Mouse (Mus musculus): ENCODE measurements at regions not wholly inside any gene's neighbourhood (a gene's known extent, or its start where the extent isn't known, plus 50 kb on each side); places are given as distances from the start of the nearest gene placed in this dataset.
A peak's percentile ranks its signal among the peaks of the same experiment; 100 is the strongest.

DNA sequence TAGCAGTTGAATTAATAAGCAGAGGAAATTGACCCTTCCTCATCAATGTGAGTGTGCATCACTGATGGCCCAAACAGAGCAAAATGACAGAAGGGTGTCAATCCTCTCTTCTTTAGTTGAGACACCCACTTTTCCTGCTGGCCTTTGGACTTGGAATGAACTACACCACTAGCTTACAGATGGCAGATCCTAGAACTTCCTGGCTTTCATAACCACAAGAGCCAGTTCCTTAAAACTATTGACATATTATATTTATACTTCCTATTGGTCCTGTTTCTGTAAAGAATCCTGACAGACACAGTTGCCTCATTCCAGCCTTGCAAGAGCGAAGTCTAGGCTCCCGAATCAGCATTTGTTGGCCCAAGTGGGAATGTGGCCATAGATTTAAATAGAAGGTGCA lies 185.4 kb upstream of the Eif4g2 start:
- DNase-seq (ENCODE audit: low spot score) (no peak), ATAC-seq (replicated peaks; ENCODE audit: low FRiP score) (no peak)
- no peaks in the 10 kb centered on the region for H3K36me3 ChIP-seq (ENCODE audit: control insufficient read depth, insufficient read depth, low read length)
- no peak overlapping the region for H3K27ac ChIP-seq (ENCODE audit: low read depth, low read length)
- no peaks in the 10 kb centered on the region for H3K9me3 ChIP-seq (ENCODE audit: control insufficient read depth, low read length)
- no peaks in the 10 kb centered on the region for H3K27me3 ChIP-seq (ENCODE audit: control insufficient read depth, insufficient read depth, low read length)
- H3K4me3 ChIP-seq (ENCODE audit: low read depth, low read length): no peak overlapping the region
- no peaks in the 10 kb centered on the region for H3K4me1 ChIP-seq (replicated peaks; ENCODE audit: control insufficient read depth, insufficient read depth, low read length)
- H3K9ac ChIP-seq (ENCODE audit: low read length): no peak overlapping the region
- no peak overlapping the region for H3K4me2 ChIP-seq (ENCODE audit: low read depth, low read length, severe bottlenecking)
- 95% methylated on average over 2 of the region's 2 CpGs for WGBS

GRCm38 (mm10) chr7:111263302-111263701 lies 180.5 kb upstream of the Eif4g2 start:
- ATAC-seq (replicated peaks; ENCODE audit: low FRiP score) (no peak), DNase-seq (ENCODE audit: low spot score) (no peak)
- Histone ChIP-seq H3K4me3 (ENCODE audit: low read depth, low read length) (no peak overlapping the region), H3K9me3 (ENCODE audit: control insufficient read depth, low read length) (no peaks in the 10 kb centered on the region), H3K36me3 (ENCODE audit: control insufficient read depth, insufficient read depth, low read length) (no peaks in the 10 kb centered on the region), H3K9ac (ENCODE audit: low read length) (no peak overlapping the region), H3K27ac (ENCODE audit: low read depth, low read length) (no peak overlapping the region), H3K4me1 (replicated peaks; ENCODE audit: control insufficient read depth, insufficient read depth, low read length) (no peaks in the 10 kb centered on the region), H3K27me3 (ENCODE audit: control insufficient read depth, insufficient read depth, low read length) (no peaks in the 10 kb centered on the region), H3K4me2 (ENCODE audit: low read depth, low read length, severe bottlenecking) (no peak overlapping the region)
- 81% methylated on average over 1 of the region's 1 CpGs for WGBS

DNA sequence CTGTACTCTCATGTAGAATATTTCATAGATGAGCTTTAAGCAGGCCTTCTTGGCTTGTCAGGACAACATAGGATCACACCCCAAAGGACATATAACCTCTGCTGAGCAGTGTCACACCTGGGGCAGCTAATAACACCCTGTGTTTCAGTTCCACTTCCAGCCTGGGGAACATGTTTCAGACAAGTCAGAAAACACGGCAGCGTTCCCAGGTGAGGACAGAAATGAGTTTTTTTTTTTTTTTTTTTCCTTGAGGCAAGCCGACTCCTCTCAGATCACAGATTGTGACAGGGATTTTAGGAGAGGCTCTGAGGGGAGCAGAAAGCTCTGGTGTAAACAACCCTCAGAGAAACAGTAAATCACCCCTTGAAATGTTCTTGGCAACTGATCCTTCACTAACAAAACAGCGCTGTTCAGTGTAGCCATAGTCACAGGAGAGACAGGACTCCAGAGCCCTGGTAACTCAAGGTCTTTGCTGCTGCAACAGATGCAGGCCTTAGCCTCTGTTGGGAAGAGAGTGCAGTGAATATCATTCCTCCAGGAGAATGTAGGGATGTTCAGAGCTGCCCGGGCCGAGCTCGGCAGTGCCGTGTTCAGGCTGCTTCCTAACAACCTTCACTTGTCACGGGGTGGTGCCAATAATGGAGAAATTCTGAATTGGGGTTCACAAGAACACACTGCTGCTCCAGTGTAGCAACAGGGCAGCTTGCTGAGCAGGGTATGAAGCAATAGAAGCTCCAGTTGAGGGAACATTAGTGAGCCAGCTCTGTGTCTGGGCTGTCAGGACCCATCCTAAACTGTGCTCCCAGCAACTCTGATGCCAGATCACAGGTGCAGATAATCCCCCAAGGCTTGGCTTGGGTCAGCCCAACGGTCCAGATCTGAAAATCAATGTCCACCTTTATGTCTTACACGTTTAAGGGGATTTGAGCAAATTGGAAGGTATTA lies 177.1 kb upstream of the Eif4g2 start:
- Histone ChIP-seq H3K4me2 (ENCODE audit: low read depth, low read length, severe bottlenecking) (no peak overlapping the region), H3K9ac (ENCODE audit: low read length) (no peak overlapping the region), H3K27ac (ENCODE audit: low read depth, low read length) (no peak overlapping the region), H3K36me3 (ENCODE audit: control insufficient read depth, insufficient read depth, low read length) (no peaks in the 10 kb centered on the region), H3K9me3 (ENCODE audit: control insufficient read depth, low read length) (no peaks in the 10 kb centered on the region), H3K27me3 (ENCODE audit: control insufficient read depth, insufficient read depth, low read length) (no peaks in the 10 kb centered on the region), H3K4me1 (replicated peaks; ENCODE audit: control insufficient read depth, insufficient read depth, low read length) (no peaks in the 10 kb centered on the region), H3K4me3 (ENCODE audit: low read depth, low read length) (no peak overlapping the region)
- DNase-seq (ENCODE audit: low spot score) (no peak), ATAC-seq (replicated peaks; ENCODE audit: low FRiP score) (no peak)
- 85% methylated on average over 11 of the region's 11 CpGs for WGBS

GRCm38 (mm10) chr7:111257842-111258241 lies 175.0 kb upstream of the Eif4g2 start:
- no peaks in the 10 kb centered on the region for H3K4me1 ChIP-seq (replicated peaks; ENCODE audit: control insufficient read depth, insufficient read depth, low read length)
- H3K27me3 ChIP-seq (ENCODE audit: control insufficient read depth, insufficient read depth, low read length): no peaks in the 10 kb centered on the region
- no peak for ATAC-seq (replicated peaks; ENCODE audit: low FRiP score)
- no peak overlapping the region for H3K27ac ChIP-seq (ENCODE audit: low read depth, low read length)
- no peak overlapping the region for H3K4me2 ChIP-seq (ENCODE audit: low read depth, low read length, severe bottlenecking)
- no peak overlapping the region for H3K9ac ChIP-seq (ENCODE audit: low read length)
- 82% methylated on average over 2 of the region's 2 CpGs for WGBS
- no peaks in the 10 kb centered on the region for H3K9me3 ChIP-seq (ENCODE audit: control insufficient read depth, low read length)
- H3K36me3 ChIP-seq (ENCODE audit: control insufficient read depth, insufficient read depth, low read length): no peaks in the 10 kb centered on the region
- H3K4me3 ChIP-seq (ENCODE audit: low read depth, low read length): no peak overlapping the region
- DNase-seq (ENCODE audit: low spot score): no peak

DNA sequence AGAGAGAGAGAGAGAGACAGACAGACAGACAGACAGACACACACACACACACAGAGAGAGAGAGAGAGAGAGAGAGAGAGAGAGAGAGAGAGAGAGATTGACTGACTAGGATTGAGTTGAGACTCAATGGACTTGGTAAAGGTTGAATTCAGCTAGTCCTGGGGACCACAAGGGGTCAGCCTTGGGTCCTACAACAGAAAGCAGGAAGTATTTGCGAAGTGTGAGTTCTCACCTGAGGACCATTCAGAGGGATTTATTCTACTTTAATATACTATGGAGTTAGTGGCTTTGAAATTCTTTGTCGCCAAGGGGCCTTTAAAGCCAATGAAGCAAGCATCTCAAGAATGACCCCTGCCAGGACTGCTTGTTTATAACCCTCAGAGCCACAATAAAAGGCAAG lies 173.4 kb upstream of the Eif4g2 start:
- no peaks in the 10 kb centered on the region for H3K9me3 ChIP-seq (ENCODE audit: control insufficient read depth, low read length)
- H3K27me3 ChIP-seq (ENCODE audit: control insufficient read depth, insufficient read depth, low read length): no peaks in the 10 kb centered on the region
- DNase-seq (ENCODE audit: low spot score): no peak
- H3K4me2 ChIP-seq (ENCODE audit: low read depth, low read length, severe bottlenecking): no peak overlapping the region
- no peaks in the 10 kb centered on the region for H3K36me3 ChIP-seq (ENCODE audit: control insufficient read depth, insufficient read depth, low read length)
- no peak overlapping the region for H3K9ac ChIP-seq (ENCODE audit: low read length)
- no peak for ATAC-seq (replicated peaks; ENCODE audit: low FRiP score)
- no peaks in the 10 kb centered on the region for H3K4me1 ChIP-seq (replicated peaks; ENCODE audit: control insufficient read depth, insufficient read depth, low read length)
- no peak overlapping the region for H3K27ac ChIP-seq (ENCODE audit: low read depth, low read length)
- 80% methylated on average over 2 of the region's 2 CpGs for WGBS
- H3K4me3 ChIP-seq (ENCODE audit: low read depth, low read length): no peak overlapping the region

GRCm38 (mm10) chr7:111249606-111250005 lies 166.8 kb upstream of the Eif4g2 start:
- H3K4me1 ChIP-seq (replicated peaks; ENCODE audit: control insufficient read depth, insufficient read depth, low read length): no peaks in the 10 kb centered on the region
- DNase-seq (ENCODE audit: low spot score): peak; percentile 87
- no peaks in the 10 kb centered on the region for H3K9me3 ChIP-seq (ENCODE audit: control insufficient read depth, low read length)
- no peak overlapping the region for H3K4me2 ChIP-seq (ENCODE audit: low read depth, low read length, severe bottlenecking)
- H3K9ac ChIP-seq (ENCODE audit: low read length): no peak overlapping the region
- no peak overlapping the region for H3K4me3 ChIP-seq (ENCODE audit: low read depth, low read length)
- no peaks in the 10 kb centered on the region for H3K27me3 ChIP-seq (ENCODE audit: control insufficient read depth, insufficient read depth, low read length)
- no peaks in the 10 kb centered on the region for H3K36me3 ChIP-seq (ENCODE audit: control insufficient read depth, insufficient read depth, low read length)
- peak; percentile 64 for ATAC-seq (replicated peaks; ENCODE audit: low FRiP score)
- no peak overlapping the region for H3K27ac ChIP-seq (ENCODE audit: low read depth, low read length)
- 35% methylated on average over 5 of the region's 5 CpGs for WGBS

- ATAC-seq (replicated peaks; ENCODE audit: low FRiP score): no peak
These were observed 162.7 kb upstream of the Eif4g2 start for GRCm38 (mm10) chr7:111245488-111245887.

GRCm38 (mm10) chr7:111245067-111245466 lies 162.2 kb upstream of the Eif4g2 start:
- H3K9me3 ChIP-seq (ENCODE audit: control insufficient read depth, low read length): no peaks in the 10 kb centered on the region
- ATAC-seq (replicated peaks; ENCODE audit: low FRiP score): no peak
- DNase-seq (ENCODE audit: low spot score): peak; percentile 34
- H3K27ac ChIP-seq (ENCODE audit: low read depth, low read length): no peak overlapping the region
- no peaks in the 10 kb centered on the region for H3K27me3 ChIP-seq (ENCODE audit: control insufficient read depth, insufficient read depth, low read length)
- no peak overlapping the region for H3K4me3 ChIP-seq (ENCODE audit: low read depth, low read length)
- H3K9ac ChIP-seq (ENCODE audit: low read length): no peak overlapping the region
- H3K36me3 ChIP-seq (ENCODE audit: control insufficient read depth, insufficient read depth, low read length): no peaks in the 10 kb centered on the region
- H3K4me1 ChIP-seq (replicated peaks; ENCODE audit: control insufficient read depth, insufficient read depth, low read length): no peaks in the 10 kb centered on the region
- 90% methylated on average over 6 of the region's 6 CpGs for WGBS
- H3K4me2 ChIP-seq (ENCODE audit: low read depth, low read length, severe bottlenecking): no peak overlapping the region

More at GRCm38 (mm10) chr7:111245488-111245887, 162.7 kb upstream of the Eif4g2 start:
- Histone ChIP-seq H3K9me3 (ENCODE audit: control insufficient read depth, low read length) (no peaks in the 10 kb centered on the region), H3K9ac (ENCODE audit: low read length) (no peak overlapping the region), H3K36me3 (ENCODE audit: control insufficient read depth, insufficient read depth, low read length) (no peaks in the 10 kb centered on the region), H3K4me2 (ENCODE audit: low read depth, low read length, severe bottlenecking) (no peak overlapping the region), H3K27ac (ENCODE audit: low read depth, low read length) (no peak overlapping the region), H3K4me3 (ENCODE audit: low read depth, low read length) (no peak overlapping the region), H3K27me3 (ENCODE audit: control insufficient read depth, insufficient read depth, low read length) (no peaks in the 10 kb centered on the region), H3K4me1 (replicated peaks; ENCODE audit: control insufficient read depth, insufficient read depth, low read length) (no peaks in the 10 kb centered on the region)
- no peak for DNase-seq (ENCODE audit: low spot score)
- WGBS: 95% methylated on average over 8 of the region's 8 CpGs

DNA sequence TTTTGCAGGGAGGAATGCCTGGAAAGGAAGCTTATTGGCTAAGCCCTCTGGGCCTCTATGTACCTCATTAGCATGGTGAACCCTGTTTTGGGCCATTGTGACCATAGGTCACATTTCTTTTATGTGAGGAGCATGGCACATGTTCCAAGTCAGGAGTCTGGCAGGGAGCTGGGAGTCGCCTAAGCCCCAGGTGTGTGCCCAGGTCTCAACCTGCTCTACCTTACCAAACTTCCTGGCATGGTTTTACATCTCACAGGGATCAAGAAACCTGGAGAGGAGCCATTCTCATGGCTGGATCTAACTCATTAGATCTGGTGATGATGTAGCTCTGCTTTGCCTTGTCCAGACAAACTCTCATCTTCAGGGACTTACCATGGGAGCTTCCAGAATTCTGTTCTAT lies 161.0 kb upstream of the Eif4g2 start:
- WGBS: 59% methylated on average over 1 of the region's 1 CpGs
- no peak for ATAC-seq (replicated peaks; ENCODE audit: low FRiP score)

More for the DNA sequence above, 161.0 kb upstream of the Eif4g2 start:
- Histone ChIP-seq H3K4me2 (ENCODE audit: low read depth, low read length, severe bottlenecking) (no peak overlapping the region), H3K9me3 (ENCODE audit: control insufficient read depth, low read length) (no peaks in the 10 kb centered on the region), H3K4me3 (ENCODE audit: low read depth, low read length) (no peak overlapping the region), H3K4me1 (replicated peaks; ENCODE audit: control insufficient read depth, insufficient read depth, low read length) (no peaks in the 10 kb centered on the region), H3K36me3 (ENCODE audit: control insufficient read depth, insufficient read depth, low read length) (no peaks in the 10 kb centered on the region), H3K9ac (ENCODE audit: low read length) (no peak overlapping the region), H3K27me3 (ENCODE audit: control insufficient read depth, insufficient read depth, low read length) (no peaks in the 10 kb centered on the region), H3K27ac (ENCODE audit: low read depth, low read length) (no peak overlapping the region)
- no peak for DNase-seq (ENCODE audit: low spot score)
